Mouse (Mus musculus) cortical plate, adult 2 months (tissue): ENCODE results near the gene Cers1.

Experiments used
- CTCF ChIP-seq: fragments of 200-500 bp; IDR thresholded peaks from 2 replicates; pipeline ENCODE4 v1.5.1; 2011; ENCODE audit warnings: mild to moderate bottlenecking, control low read depth, low read length; ENCODE audit not compliant: insufficient read depth; ENCODE audit errors: extremely low read depth
- POLR2A ChIP-seq: fragments of 200-500 bp; IDR thresholded peaks from 2 replicates; pipeline ENCODE4 v1.6.1; 2011; ENCODE audit warnings: mild to moderate bottlenecking, low read length, control low read depth; ENCODE audit not compliant: insufficient read depth; ENCODE audit errors: extremely low read depth

DNA sequence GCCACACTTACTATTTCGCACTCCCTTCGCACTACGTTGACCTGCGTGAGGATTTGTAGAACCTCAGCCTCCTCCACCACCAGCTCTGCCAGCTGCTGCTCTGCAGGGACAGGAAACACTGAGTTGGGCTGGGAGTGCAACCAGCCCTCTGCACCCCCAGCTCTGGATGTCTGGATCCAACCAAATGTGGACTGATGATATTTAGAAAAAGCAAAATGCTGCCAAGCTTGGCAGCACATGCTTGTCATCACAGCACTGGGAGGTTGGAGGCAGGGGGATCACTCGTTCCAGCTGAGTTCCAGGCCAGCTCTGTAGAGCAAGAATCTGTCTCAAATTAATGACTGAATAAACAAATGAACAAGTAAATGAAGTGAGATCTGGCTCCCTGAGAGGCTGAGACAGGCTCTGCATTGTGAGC lies 21.6 kb upstream of the Cers1 start:
- TF ChIP-seq POLR2A (no peak), CTCF (no peak)
